Mouse (Mus musculus) liver, embryonic 14.5 days (tissue): ENCODE measurements around the gene Naa80. TPM values are rescaled to one million over a fixed set of nuclear protein-coding genes. Genes with fewer than 3 reads are reported as not detected.
"Not testable (repeated sequence)": the region's sequence is repeated elsewhere in the genome, so short reads cannot be mapped to it uniquely, and the experiment has no call there.

ENCODE experiments used
- ATAC-seq: fragments of 200-750 bp; cut with Nextera tagmentation; 2 replicates; pipeline ENCODE4 v1.8.0; 2017; ENCODE audit warnings: moderate number of reproducible peaks, mild to moderate bottlenecking, moderate library complexity; ENCODE audit not compliant: insufficient read depth
- DNase-seq, 3 experiments: peaks; one replicate each; pipeline ENCODE4 v3.0.0-alpha.2; 2012 to 2013; ENCODE audit warnings: low read depth in 3 of 3, low spot score in 3 of 3
- H3K27ac ChIP-seq: fragments of 300-500 bp; sonication (generic); 2 replicates; pipeline ENCODE4 v1.5.1; 2014; ENCODE audit warnings: moderate library complexity, mild to moderate bottlenecking, control low read depth, inconsistent platforms
- H3K27me3 ChIP-seq: fragments of 300-500 bp; sonication (generic); 2 replicates; pipeline ENCODE4 v1.6.1; 2014; ENCODE audit warnings: mild to moderate bottlenecking, low read length, moderate library complexity; ENCODE audit not compliant: control insufficient read depth, insufficient read depth
- H3K36me3 ChIP-seq: fragments of 300-500 bp; sonication (generic); replicated peaks from 2 replicates; pipeline ENCODE4 v1.6.1; 2014; ENCODE audit warnings: low read depth; ENCODE audit not compliant: control insufficient read depth, insufficient read depth
- H3K4me1 ChIP-seq, 2 experiments: fragments of 200-500 bp in 1 of 2; fragments of 300-500 bp in 1 of 2; sonication (generic) in 1 of 2; replicated peaks; 2 replicates each; pipeline ENCODE4 v1.6.1; 2012 to 2014; ENCODE audit warnings: antibody characterized with exemption in 1 of 2, inconsistent platforms in 1 of 2, low read length in 1 of 2; ENCODE audit not compliant: control insufficient read depth in 2 of 2, insufficient read depth in 2 of 2
- H3K4me2 ChIP-seq: fragments of 300-500 bp; sonication (generic); 2 replicates; pipeline ENCODE4 v1.6.1; 2014; ENCODE audit warnings: low read depth, mild to moderate bottlenecking, control low read depth, moderate library complexity
- H3K4me3 ChIP-seq, 2 experiments: fragments of 200-500 bp in 1 of 2; fragments of 300-500 bp in 1 of 2; sonication (generic) in 1 of 2; 2 replicates each; pipeline ENCODE4 v1.5.1; 2012 to 2014; ENCODE audit warnings: low read depth in 2 of 2, low read length in 2 of 2, mild to moderate bottlenecking in 2 of 2, control low read depth in 1 of 2, inconsistent platforms in 1 of 2, moderate library complexity in 1 of 2; ENCODE audit not compliant: insufficient read depth in 1 of 2
- H3K9ac ChIP-seq: fragments of 300-500 bp; sonication (generic); replicated peaks from 2 replicates; pipeline ENCODE4 v1.6.1; 2014; ENCODE audit warnings: mild to moderate bottlenecking, control low read depth, moderate library complexity
- H3K9me3 ChIP-seq: fragments of 300-500 bp; sonication (generic); 2 replicates; pipeline ENCODE4 v1.6.1; 2016; ENCODE audit warnings: low read length, mixed read lengths; ENCODE audit not compliant: control insufficient read depth
- CTCF ChIP-seq: IDR thresholded peaks from 2 replicates; pipeline ENCODE4 v1.5.1; 2016; ENCODE audit warnings: antibody characterized with exemption, low read depth, control low read depth
- EP300 ChIP-seq: IDR thresholded peaks from 2 replicates; pipeline ENCODE4 v1.6.1; 2016; ENCODE audit warnings: antibody characterized with exemption, low read depth
- WGBS: fragments of 180-500 bp; shearing (Covaris S2); extraction: QIAGEN DNeasy Blood & Tissue Kit; methylation state at CpG from one replicate; pipeline ENCODE4 v1.1.7; 2014; ENCODE audit not compliant: insufficient replicate concordance; 5-methylcytosine and 5-hydroxymethylcytosine counted together
- polyA plus RNA-seq, 2 experiments: library from polyadenylated mRNA; depleted of rRNA in 1 of 2; stranded (reverse) in 1 of 2; unstranded in 1 of 2; fragments of >200 nt; fragmentation: Nextera tagmentation in 1 of 2; extraction: Ambion mirVana in 1 of 2; gene quantifications; 2 replicates each; pipeline versions ENCODE4 v1.2.1 to v1.2.3; 2012 to 2014

The Naa80 gene
- polyA plus RNA-seq, 2 experiments, result 8.9 to 11.4 TPM

- H3K4me2 ChIP-seq, result peak overlapping the region; percentile 85
- DNase-seq (no peak), ATAC-seq (peak; percentile 32; the same call in 1 of the 2 replicates)
- peak overlapping the region; percentile 87 for H3K9ac ChIP-seq
- no peaks in the 10 kb centered on the region for H3K27me3 ChIP-seq
- H3K4me1 ChIP-seq, result peaks cover 50 to 60% of the 10 kb centered on the region in 2 experiments
- peaks cover 12% of the 10 kb centered on the region for H3K36me3 ChIP-seq
- peak overlapping the region; percentile 86 to 88 for H3K4me3 ChIP-seq
- TF ChIP-seq CTCF (no peak), EP300 (no peak)
- H3K9me3 ChIP-seq, result no peaks in the 10 kb centered on the region
- peak overlapping the region; percentile 84 for H3K27ac ChIP-seq
- WGBS, result 75% methylated on average over 22 of the region's 22 CpGs
These were observed 7.0 kb upstream of the Naa80 start for GRCm38 (mm10) chr9:107571534-107572326.

DNA sequence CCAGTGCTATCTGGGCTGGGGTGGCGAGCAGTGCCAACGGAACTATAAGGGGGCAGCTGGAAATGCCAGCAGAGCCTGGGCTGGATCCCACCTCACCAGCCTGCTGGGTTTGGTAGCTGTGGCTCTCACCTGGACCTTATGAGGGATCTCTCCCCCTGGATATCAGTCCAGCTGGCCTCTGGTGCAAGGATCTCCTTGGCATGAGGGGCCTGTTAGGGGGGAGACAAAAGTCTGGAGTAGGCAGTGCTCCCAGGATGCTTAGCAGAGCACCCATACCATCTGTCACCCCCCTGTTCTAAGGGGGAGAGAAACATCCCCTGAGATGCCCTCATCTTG lies 6.4 kb upstream of the Naa80 start:
- ATAC-seq (no peak), DNase-seq (no peak)
- Histone ChIP-seq H3K9ac (no peak overlapping the region; the same call in 1 of the 2 replicates), H3K27ac (peak overlapping the region; percentile 84), H3K36me3 (peaks cover 12% of the 10 kb centered on the region), H3K9me3 (no peaks in the 10 kb centered on the region), H3K4me1 (peaks cover 53 to 59% of the 10 kb centered on the region in 2 experiments), H3K4me2 (peak overlapping the region; percentile 85), H3K4me3 (no peak overlapping the region; a peak in 1 of 4 replicates), H3K27me3 (no peaks in the 10 kb centered on the region)
- WGBS, result 83% methylated on average over 2 of the region's 2 CpGs
- TF ChIP-seq CTCF (no peak), EP300 (no peak)

DNA sequence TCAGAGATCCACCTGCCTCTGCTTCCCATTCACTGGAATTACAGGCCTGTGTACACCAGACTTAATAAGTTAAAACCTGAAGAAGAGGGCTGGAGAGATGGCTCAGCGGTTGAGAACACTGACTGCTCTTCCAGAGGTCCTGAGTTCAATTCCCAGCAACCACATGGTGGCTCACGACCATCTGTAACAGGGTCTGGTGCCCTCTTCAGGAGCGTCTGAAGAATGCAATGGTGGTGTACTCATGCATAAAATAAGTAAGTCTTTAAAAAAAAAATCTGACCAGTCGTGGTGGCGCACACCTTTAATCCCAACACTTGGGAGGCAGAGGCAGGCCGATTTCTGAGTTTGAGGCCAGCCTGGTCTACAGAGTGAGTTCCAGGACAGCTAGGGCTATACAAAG lies 4.9 kb upstream of the Naa80 start:
- not testable (repeated sequence) for H3K9me3 ChIP-seq, ATAC-seq, H3K4me2 ChIP-seq, DNase-seq, H3K27me3 ChIP-seq, H3K4me3 ChIP-seq, H3K9ac ChIP-seq, H3K27ac ChIP-seq
- Histone ChIP-seq H3K4me1 (peaks cover 46 to 50% of the 10 kb centered on the region in 2 experiments), H3K36me3 (peaks cover 12% of the 10 kb centered on the region)
- peak; percentile 48 for TF ChIP-seq CTCF
- WGBS, result 70% methylated on average over 6 of the region's 6 CpGs

GRCm38 (mm10) chr9:107575579-107576356 lies 2.9 kb upstream of the Naa80 start:
- H3K27ac ChIP-seq, result peak overlapping the region; percentile 53
- H3K4me3 ChIP-seq, result no peak overlapping the region
- no peak overlapping the region for H3K9ac ChIP-seq
- DNase-seq, result no peak
- H3K4me1 ChIP-seq, result peaks cover 39 to 48% of the 10 kb centered on the region in 2 experiments
- TF ChIP-seq CTCF (no peak), EP300 (no peak)
- WGBS, result 79% methylated on average over 14 of the region's 14 CpGs
- peaks cover 12% of the 10 kb centered on the region for H3K36me3 ChIP-seq
- no peak for ATAC-seq
- no peaks in the 10 kb centered on the region for H3K9me3 ChIP-seq
- no peak overlapping the region for H3K4me2 ChIP-seq
- no peaks in the 10 kb centered on the region for H3K27me3 ChIP-seq
